Mouse (Mus musculus) erythroblast, embryonic 14.5 days (primary cell): ENCODE measurements at regions not wholly inside any gene's neighbourhood (a gene's known extent, or its start where the extent isn't known, plus 50 kb on each side); places are given as distances from the start of the nearest gene placed in this dataset.
A peak's percentile ranks its signal among the peaks of the same experiment; 100 is the strongest.
"Not testable (repeated sequence)": the region's sequence is repeated elsewhere in the genome, so short reads cannot be mapped to it uniquely, and the experiment has no call there.

ENCODE experiments used
- H3K27me3 ChIP-seq: 2 replicates; pipeline ENCODE4 v1.6.1; 2012; ENCODE audit warnings: inconsistent platforms; ENCODE audit not compliant: control insufficient read depth
- H3K36me3 ChIP-seq: 2 replicates; pipeline ENCODE4 v1.6.1; 2012; ENCODE audit warnings: mild to moderate bottlenecking, inconsistent platforms; ENCODE audit not compliant: control insufficient read depth
- H3K4me1 ChIP-seq: 2 replicates; pipeline ENCODE4 v1.6.1; 2012; ENCODE audit warnings: inconsistent platforms; ENCODE audit not compliant: control insufficient read depth
- H3K4me3 ChIP-seq: replicated peaks from 2 replicates; pipeline ENCODE3; 2012; ENCODE audit warnings: moderate library complexity, mild to moderate bottlenecking, inconsistent platforms
- H3K9me3 ChIP-seq: 2 replicates; pipeline ENCODE4 v1.6.1; 2012; ENCODE audit warnings: low read length, inconsistent platforms, mixed read lengths; ENCODE audit not compliant: control insufficient read depth

- not testable (repeated sequence) for H3K27me3 ChIP-seq, H3K36me3 ChIP-seq, H3K9me3 ChIP-seq, H3K4me3 ChIP-seq, H3K4me1 ChIP-seq
Observed at GRCm38 (mm10) chr13:61805300-61805699, 235.4 kb upstream of the Cts3 start.

- not testable (repeated sequence) for H3K4me1 ChIP-seq, H3K36me3 ChIP-seq, H3K9me3 ChIP-seq, H3K27me3 ChIP-seq
- H3K4me3 ChIP-seq: peak overlapping the region; percentile 56
Observed at GRCm38 (mm10) chr13:61804168-61804874, 234.4 kb upstream of the Cts3 start.

- H3K36me3 ChIP-seq, H3K9me3 ChIP-seq, H3K4me1 ChIP-seq, H3K4me3 ChIP-seq, H3K27me3 ChIP-seq: not testable (repeated sequence)
Observed at GRCm38 (mm10) chr13:61803763-61804162, 233.8 kb upstream of the Cts3 start.

- H3K27me3 ChIP-seq, H3K9me3 ChIP-seq, H3K4me3 ChIP-seq, H3K36me3 ChIP-seq, H3K4me1 ChIP-seq: not testable (repeated sequence)
Observed at GRCm38 (mm10) chr13:61763457-61763856, 193.5 kb upstream of the Cts3 start.
